Mouse (Mus musculus) E14TG2a.4 (cell line): ENCODE measurements around the gene Ttll10.

Experiments
- CTCF ChIP-seq: conservative IDR thresholded peaks from 2 replicates; pipeline ENCODE4 v1.5.1; 2014; ENCODE audit warnings: low read length
- NANOG ChIP-seq: IDR thresholded peaks from 2 replicates; pipeline ENCODE4 v1.6.1; 2014; ENCODE audit warnings: borderline replicate concordance, low read length, mixed read lengths
- POU5F1 ChIP-seq: IDR thresholded peaks from 2 replicates; pipeline ENCODE4 v1.6.1; 2014; ENCODE audit warnings: low read length, borderline replicate concordance

DNA sequence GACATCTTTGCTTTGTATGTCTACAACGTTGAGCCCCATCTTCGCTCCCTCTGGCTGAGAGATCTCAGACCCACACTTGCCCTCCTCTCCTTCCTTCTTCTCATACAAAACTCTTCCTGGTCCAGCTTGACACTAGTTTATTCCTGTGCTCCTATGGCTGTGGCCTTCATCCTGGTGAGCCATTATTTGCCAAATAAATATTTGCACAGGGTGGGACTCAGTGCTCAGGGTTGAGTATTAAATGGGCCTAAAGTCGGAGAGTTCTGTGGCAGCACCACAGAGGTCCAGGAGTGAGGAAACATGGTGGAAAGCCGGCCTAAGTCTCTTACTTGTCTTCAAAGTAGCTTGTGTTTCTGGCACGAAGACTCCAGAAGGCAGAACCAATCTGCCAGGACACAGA is 34.5 kb upstream of the Ttll10 start:
- TF ChIP-seq CTCF = no peak
- TF ChIP-seq NANOG = no peak
- no peak for TF ChIP-seq POU5F1
